Mouse (Mus musculus): ENCODE measurements around the gene Taf5l. TPM values are rescaled to one million over a fixed set of nuclear protein-coding genes. Genes with fewer than 3 reads are reported as not detected.

The Taf5l gene
- polyA plus RNA-seq, 1 experiment from 2014 or later: 24.9 TPM

DNA sequence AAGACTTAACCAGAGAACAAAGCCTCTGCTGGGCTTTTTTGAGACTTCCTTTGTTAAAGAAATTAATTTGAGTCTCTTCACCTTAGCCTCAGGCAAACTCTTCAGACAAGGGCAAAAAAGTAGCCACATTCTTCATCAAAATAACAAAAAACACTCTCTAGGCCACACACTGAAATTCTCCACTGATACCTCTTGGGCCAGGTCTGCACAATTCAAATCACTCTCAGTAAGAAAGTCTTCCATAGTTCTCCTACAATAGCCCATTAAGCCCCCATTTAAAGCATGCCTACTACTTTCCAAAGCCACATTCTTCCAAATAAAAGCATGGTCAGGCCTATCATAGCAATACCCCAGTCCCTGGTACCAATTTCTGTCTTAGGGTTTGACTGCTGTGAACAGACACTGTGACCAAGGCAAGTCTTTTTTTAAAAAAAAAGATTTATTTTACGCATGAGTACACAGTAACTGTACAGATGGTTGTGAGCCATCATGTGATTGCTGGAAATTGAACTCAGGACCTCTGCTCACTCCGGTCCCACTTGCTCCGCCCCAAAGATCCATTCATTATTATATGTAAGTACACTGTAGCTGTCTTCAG, 9.1 kb downstream of the Taf5l start:
- ATAC-seq (ENCODE audit: extremely low read depth, insufficient number of reproducible peaks, low FRiP score, low TSS enrichment): no peak
- no peaks in the 10 kb centered on the region for H3K9me3 ChIP-seq
- H3K27ac ChIP-seq (replicated peaks): peak overlapping the region; percentile 76
- no peaks in the 10 kb centered on the region for H3K27me3 ChIP-seq (replicated peaks)
- WGBS: 94% methylated on average over 3 of the region's 3 CpGs
- H3K4me2 ChIP-seq: no peak overlapping the region; the same call in 1 of the 2 replicates
- H3K9ac ChIP-seq: no peak overlapping the region
- H3K4me3 ChIP-seq: no peak overlapping the region
- peaks cover 15% of the 10 kb centered on the region for H3K4me1 ChIP-seq
- peaks cover 27% of the 10 kb centered on the region for H3K36me3 ChIP-seq

DNA sequence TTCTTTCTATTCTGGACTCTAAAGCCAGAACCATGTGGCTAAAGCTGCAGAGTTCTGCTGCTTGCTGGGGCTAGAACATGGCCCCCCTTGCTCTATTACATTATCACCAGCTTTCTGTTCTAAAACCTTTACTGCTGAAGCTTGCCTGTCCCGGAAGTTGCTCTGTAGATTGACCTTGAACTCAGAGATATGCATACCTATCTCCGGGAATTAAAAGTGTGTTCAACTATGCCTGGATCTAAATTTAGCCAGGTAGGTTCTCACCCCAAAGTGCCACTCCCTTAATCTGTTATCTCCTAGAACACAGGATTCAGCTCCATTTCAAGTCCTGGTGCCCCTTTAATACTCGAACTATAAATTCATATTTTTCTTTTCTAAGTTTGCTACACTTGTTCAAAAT, 9.6 kb downstream of the Taf5l start:
- H3K27me3 ChIP-seq (replicated peaks): no peaks in the 10 kb centered on the region
- no peak overlapping the region for H3K4me3 ChIP-seq
- H3K36me3 ChIP-seq: peaks cover 32% of the 10 kb centered on the region
- 41% methylated on average over 3 of the region's 3 CpGs for WGBS
- no peak for ATAC-seq (ENCODE audit: extremely low read depth, insufficient number of reproducible peaks, low FRiP score, low TSS enrichment)
- peak overlapping the region; percentile 34 for H3K4me2 ChIP-seq
- H3K9me3 ChIP-seq: no peaks in the 10 kb centered on the region
- H3K4me1 ChIP-seq: peaks cover 15% of the 10 kb centered on the region
- no peak overlapping the region for H3K9ac ChIP-seq
- peak overlapping the region; percentile 76 for H3K27ac ChIP-seq (replicated peaks)

DNA sequence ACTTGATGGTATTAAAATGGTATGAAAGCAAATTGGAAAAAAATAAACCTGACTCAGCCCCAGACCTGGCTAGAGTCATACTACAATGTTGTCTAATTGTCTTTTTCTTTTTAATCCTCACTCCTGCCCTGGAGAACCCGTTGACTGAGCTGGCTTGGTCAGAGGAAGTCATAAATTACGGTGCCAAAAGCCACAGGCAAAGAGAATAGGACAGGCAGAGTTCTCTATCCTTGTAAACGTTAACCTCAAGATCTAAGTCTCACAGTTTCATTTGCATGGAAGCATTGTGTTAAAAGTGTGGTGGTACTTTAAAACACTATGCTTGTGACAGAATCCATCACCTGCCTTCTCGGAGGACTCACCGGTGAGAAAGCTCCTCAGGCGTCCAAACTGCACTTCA, 13.4 kb downstream of the Taf5l start:
- Histone ChIP-seq H3K27ac (replicated peaks) (no peak overlapping the region), H3K9me3 (no peaks in the 10 kb centered on the region), H3K27me3 (replicated peaks) (no peaks in the 10 kb centered on the region), H3K4me1 (peaks cover 15% of the 10 kb centered on the region), H3K36me3 (peaks cover 70% of the 10 kb centered on the region), H3K9ac (no peak overlapping the region), H3K4me3 (no peak overlapping the region), H3K4me2 (no peak overlapping the region)
- ATAC-seq (ENCODE audit: extremely low read depth, insufficient number of reproducible peaks, low FRiP score, low TSS enrichment): no peak
- 89% methylated on average over 6 of the region's 6 CpGs for WGBS

DNA sequence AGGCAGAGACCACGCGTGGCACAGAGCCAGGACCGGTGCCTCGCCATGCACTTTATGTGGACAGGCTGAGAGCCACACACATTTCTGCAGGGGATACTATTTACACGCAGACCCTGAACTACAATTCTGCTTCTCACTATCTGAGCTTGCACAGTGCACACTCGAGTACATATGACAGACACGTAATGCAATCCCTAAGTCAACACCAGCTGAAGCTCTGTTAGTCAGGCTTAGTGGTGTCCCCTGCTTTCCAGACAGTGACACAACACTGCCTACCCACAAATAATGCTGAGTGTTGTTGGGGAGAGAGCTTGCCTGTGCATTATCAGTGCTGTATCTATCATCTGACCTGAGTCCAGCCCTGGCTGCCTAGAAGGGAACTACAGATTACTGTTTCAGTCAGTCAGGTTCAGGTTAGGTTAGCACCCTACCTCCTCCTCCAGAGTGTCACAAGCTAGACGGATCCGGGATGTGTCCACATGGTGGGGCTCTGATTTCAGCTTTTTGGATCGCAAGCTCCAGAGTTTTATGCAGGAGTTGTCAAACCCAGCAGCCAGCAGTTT, 18.6 kb downstream of the Taf5l start:
- H3K4me2 ChIP-seq: no peak overlapping the region
- peaks cover 4% of the 10 kb centered on the region; the same call in 1 of the 2 replicates for H3K4me1 ChIP-seq
- H3K36me3 ChIP-seq: peaks cover 99% of the 10 kb centered on the region
- H3K27ac ChIP-seq (replicated peaks): no peak overlapping the region
- WGBS: 90% methylated on average over 10 of the region's 10 CpGs
- H3K4me3 ChIP-seq: no peak overlapping the region
- H3K9ac ChIP-seq: no peak overlapping the region
- H3K9me3 ChIP-seq: no peaks in the 10 kb centered on the region
- no peaks in the 10 kb centered on the region for H3K27me3 ChIP-seq (replicated peaks)
- no peak for ATAC-seq (ENCODE audit: extremely low read depth, insufficient number of reproducible peaks, low FRiP score, low TSS enrichment)

DNA sequence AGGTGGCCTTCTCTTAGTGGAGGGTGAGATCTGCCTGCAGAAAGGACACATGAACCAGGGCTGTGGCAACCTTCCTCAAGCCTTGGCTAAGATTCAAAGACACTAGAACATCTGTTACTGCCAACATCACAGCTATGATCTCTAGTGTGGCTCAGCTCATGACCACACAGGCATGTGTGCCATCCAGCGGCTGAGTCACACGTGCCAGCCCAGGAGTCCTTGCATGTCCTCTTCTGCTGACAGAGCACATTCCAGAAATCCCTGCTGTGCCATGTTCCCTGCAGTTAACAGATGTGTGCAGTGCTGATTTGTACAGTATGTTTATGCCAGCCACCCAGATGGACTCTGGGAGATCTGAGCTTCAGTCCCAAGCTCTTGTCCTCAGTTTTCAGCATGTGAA, 21.6 kb downstream of the Taf5l start:
- Histone ChIP-seq H3K27me3 (replicated peaks) (no peaks in the 10 kb centered on the region), H3K36me3 (peaks cover 96% of the 10 kb centered on the region), H3K27ac (replicated peaks) (no peak overlapping the region), H3K9ac (no peak overlapping the region), H3K4me3 (no peak overlapping the region), H3K4me1 (peaks cover 4% of the 10 kb centered on the region; the same call in 1 of the 2 replicates), H3K9me3 (no peaks in the 10 kb centered on the region), H3K4me2 (no peak overlapping the region)
- 72% methylated on average over 2 of the region's 2 CpGs for WGBS
- no peak for ATAC-seq (ENCODE audit: extremely low read depth, insufficient number of reproducible peaks, low FRiP score, low TSS enrichment)

DNA sequence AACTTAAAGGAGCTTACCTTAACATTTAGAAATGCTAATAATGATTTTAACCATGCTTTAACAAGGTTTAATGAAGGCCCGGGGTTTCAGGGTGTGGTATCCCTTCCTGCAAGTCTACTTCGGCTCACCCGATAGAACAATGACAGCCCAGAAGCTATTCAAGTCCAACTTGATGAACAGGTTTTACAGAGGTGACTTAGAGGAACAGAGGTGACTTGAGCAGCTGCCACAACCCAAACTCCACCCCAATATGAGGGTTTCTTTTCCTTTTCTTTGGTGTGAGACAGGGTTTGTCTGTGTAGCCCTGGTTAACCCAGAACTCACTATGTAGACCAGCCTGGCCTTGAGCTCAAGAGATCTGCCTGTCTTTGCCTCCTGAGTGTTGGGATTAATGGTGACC, 27.2 kb downstream of the Taf5l start:
- Histone ChIP-seq H3K4me3 (no peak overlapping the region), H3K36me3 (peaks cover 53% of the 10 kb centered on the region), H3K4me1 (peaks cover 19% of the 10 kb centered on the region), H3K27ac (replicated peaks) (no peak overlapping the region), H3K9me3 (no peaks in the 10 kb centered on the region), H3K9ac (no peak overlapping the region), H3K27me3 (replicated peaks) (no peaks in the 10 kb centered on the region), H3K4me2 (no peak overlapping the region)
- 93% methylated on average over 3 of the region's 3 CpGs for WGBS
- no peak for ATAC-seq (ENCODE audit: extremely low read depth, insufficient number of reproducible peaks, low FRiP score, low TSS enrichment)

DNA sequence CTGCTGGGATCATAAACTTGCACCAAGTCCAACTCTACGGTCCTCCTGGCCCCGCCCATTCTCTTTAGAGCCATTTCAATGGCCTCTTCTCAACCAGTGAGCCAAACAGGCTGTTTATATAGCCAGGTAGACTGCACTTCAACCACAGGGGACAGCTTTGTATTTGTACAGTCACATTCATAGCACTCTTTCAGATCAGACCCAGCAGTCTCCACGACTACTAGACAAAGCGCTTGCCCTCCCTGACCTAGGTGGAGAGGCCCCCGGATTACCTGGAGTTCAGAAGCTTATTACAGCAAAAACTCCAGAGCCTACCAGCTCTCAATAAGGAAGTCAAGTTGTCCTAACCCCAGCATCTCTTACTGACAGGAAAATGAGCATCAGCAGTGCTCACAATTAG, 27.6 kb downstream of the Taf5l start:
- no peak overlapping the region for H3K27ac ChIP-seq (replicated peaks)
- H3K27me3 ChIP-seq (replicated peaks): no peaks in the 10 kb centered on the region
- 89% methylated on average over 5 of the region's 5 CpGs for WGBS
- no peak overlapping the region for H3K9ac ChIP-seq
- H3K36me3 ChIP-seq: peaks cover 49% of the 10 kb centered on the region
- no peak for ATAC-seq (ENCODE audit: extremely low read depth, insufficient number of reproducible peaks, low FRiP score, low TSS enrichment)
- no peak overlapping the region for H3K4me3 ChIP-seq
- H3K4me2 ChIP-seq: no peak overlapping the region
- no peaks in the 10 kb centered on the region for H3K9me3 ChIP-seq
- peaks cover 23% of the 10 kb centered on the region for H3K4me1 ChIP-seq

DNA sequence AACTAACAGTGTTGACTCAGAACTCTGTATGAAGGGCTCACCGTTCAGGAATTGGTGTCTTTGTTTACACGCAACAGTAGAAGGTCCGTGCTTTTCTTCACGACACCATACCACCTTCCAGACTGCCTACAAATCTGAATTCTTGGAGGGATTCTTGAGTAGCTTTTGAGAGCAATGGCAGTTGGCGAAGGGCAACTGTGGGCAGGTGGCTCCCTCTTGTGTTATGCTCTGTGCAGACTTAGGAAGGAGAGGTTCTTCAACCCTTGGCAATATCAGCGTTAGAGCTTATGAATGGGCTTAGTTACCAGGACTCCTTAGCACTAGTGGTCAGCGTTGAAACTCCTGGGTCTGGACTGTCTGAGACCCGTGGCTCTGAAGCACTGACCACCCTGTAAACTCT, 28.6 kb downstream of the Taf5l start:
- Histone ChIP-seq H3K9ac (no peak overlapping the region), H3K4me3 (no peak overlapping the region), H3K27me3 (replicated peaks) (no peaks in the 10 kb centered on the region), H3K4me2 (no peak overlapping the region), H3K36me3 (peaks cover 40% of the 10 kb centered on the region), H3K27ac (replicated peaks) (no peak overlapping the region), H3K9me3 (no peaks in the 10 kb centered on the region), H3K4me1 (peaks cover 29% of the 10 kb centered on the region)
- WGBS: 75% methylated on average over 8 of the region's 8 CpGs
- no peak for ATAC-seq (ENCODE audit: extremely low read depth, insufficient number of reproducible peaks, low FRiP score, low TSS enrichment)

DNA sequence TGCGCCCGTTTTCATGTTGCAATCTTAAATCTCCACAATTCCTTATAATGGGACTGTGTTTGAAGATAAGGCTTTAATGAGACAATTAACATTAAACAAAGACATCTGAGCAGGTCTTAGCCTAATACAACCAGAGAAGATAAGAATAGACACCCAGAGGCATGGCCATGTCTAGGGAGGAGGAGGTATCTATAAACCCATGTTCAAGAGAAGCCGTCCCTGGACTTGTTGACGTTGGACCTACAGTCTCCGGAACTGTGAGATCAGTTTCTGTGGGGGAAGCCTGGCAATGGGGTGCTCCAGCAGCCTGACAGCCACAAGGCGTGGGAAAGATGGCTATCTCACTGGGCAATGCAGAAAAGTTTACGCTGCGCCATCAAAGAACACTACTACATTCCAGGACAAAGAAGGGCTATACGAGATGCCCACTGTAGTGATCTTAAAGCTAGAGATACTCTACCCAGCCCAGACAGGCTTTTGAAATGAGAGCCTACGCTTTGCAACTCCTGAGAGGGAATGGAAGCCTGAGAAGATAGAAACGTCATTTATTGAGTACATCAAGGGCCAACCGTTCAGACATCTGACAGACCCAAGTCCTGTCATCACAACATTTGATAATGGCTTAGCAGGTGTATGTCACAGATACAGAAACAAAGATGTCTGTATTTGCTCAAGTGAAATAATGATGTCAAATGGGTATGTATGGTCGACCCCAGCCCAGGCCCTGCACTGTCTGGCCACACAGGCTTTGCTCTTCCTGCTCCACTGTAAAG, 30.7 kb downstream of the Taf5l start:
- 41% methylated on average over 13 of the region's 13 CpGs for WGBS
- peak overlapping the region; percentile 53 for H3K4me2 ChIP-seq
- H3K4me3 ChIP-seq: peak overlapping the region; percentile 1
- H3K4me1 ChIP-seq: peaks cover 29% of the 10 kb centered on the region
- H3K36me3 ChIP-seq: peaks cover 22% of the 10 kb centered on the region
- peak overlapping the region; percentile 37 for H3K9ac ChIP-seq
- H3K27ac ChIP-seq (replicated peaks): peak overlapping the region; percentile 87
- no peaks in the 10 kb centered on the region for H3K27me3 ChIP-seq (replicated peaks)
- no peaks in the 10 kb centered on the region for H3K9me3 ChIP-seq
- no peak for ATAC-seq (ENCODE audit: extremely low read depth, insufficient number of reproducible peaks, low FRiP score, low TSS enrichment)

DNA sequence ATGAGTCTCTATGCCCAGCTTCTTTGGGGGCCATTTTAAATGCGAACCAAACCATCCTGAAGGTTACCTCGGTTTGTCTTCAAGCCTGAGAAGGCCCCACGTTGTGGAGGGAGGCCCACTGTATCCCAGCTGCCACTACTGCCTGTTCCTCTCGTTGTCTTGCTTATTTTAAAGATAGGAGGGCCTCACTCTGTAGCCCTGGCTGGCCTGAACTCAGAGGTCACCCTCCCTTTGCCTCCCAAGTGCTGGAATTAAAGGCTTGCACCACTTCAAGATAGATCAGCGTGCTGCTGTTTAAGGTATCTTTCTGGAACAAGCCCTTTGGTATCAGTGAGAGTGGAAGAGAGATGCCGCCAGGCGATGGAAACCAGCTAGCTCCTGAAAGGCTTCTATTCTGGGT, 32.1 kb downstream of the Taf5l start:
- no peak for ATAC-seq (ENCODE audit: extremely low read depth, insufficient number of reproducible peaks, low FRiP score, low TSS enrichment)
- peak overlapping the region; percentile 72 for H3K9ac ChIP-seq
- H3K4me1 ChIP-seq: peaks cover 31% of the 10 kb centered on the region
- H3K4me3 ChIP-seq: peak overlapping the region; percentile 20
- H3K9me3 ChIP-seq: no peaks in the 10 kb centered on the region
- peaks cover 9% of the 10 kb centered on the region for H3K36me3 ChIP-seq
- no peaks in the 10 kb centered on the region for H3K27me3 ChIP-seq (replicated peaks)
- H3K27ac ChIP-seq (replicated peaks): peak overlapping the region; percentile 87
- H3K4me2 ChIP-seq: peak overlapping the region; percentile 53
- WGBS: 17% methylated on average over 7 of the region's 7 CpGs

DNA sequence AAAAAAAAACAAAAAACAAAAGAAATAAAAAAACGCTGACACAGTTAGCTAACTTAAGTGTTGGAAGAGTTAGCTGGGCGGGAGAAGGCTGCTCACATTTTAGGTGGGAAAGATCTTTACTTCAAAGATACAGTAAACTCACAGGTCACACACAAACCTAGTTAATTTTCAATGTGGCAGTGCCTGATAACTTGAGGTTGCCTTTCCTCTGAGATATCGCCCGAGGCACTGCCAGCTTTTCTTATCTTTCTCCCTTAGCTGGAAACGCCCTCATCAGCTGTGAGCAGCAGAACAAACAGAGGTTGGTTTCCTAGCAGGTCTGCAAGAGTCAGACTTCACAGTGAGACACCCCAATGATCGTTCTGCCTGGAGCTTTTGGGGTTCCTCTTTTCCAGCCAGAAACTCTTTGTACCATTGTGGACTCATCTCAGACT, 32.6 kb downstream of the Taf5l start:
- Histone ChIP-seq H3K9ac (peak overlapping the region; percentile 72), H3K4me1 (peaks cover 35% of the 10 kb centered on the region), H3K9me3 (no peaks in the 10 kb centered on the region), H3K4me2 (peak overlapping the region; percentile 53), H3K4me3 (peak overlapping the region; percentile 20), H3K27ac (replicated peaks) (peak overlapping the region; percentile 87), H3K27me3 (replicated peaks) (no peaks in the 10 kb centered on the region), H3K36me3 (peaks cover 4% of the 10 kb centered on the region)
- ATAC-seq (ENCODE audit: extremely low read depth, insufficient number of reproducible peaks, low FRiP score, low TSS enrichment): no peak; the same call in 1 of the 2 replicates
- WGBS: 18% methylated on average over 6 of the region's 6 CpGs

Measured in heart, embryonic 13.5 days (tissue).